Mouse (Mus musculus) kidney, postnatal 0 days (tissue): ENCODE data around the gene Hist3h2a. TPM values are rescaled to one million over a fixed set of nuclear protein-coding genes. Genes with fewer than 3 reads are reported as not detected.

Experiments used
- ATAC-seq: fragments of 200-750 bp; cut with Nextera tagmentation; replicated peaks from 2 replicates; pipeline ENCODE4 v1.8.0; 2017; ENCODE audit warnings: low read depth, moderate number of reproducible peaks, moderate TSS enrichment, moderate library complexity; ENCODE audit not compliant: low FRiP score
- DNase-seq: peaks from one replicate; pipeline ENCODE4 v3.0.0-alpha.2; 2016; ENCODE audit warnings: low spot score
- H3K27ac ChIP-seq: fragments of 300-500 bp; sonication (generic); 2 replicates; pipeline ENCODE4 v1.5.1; 2014; ENCODE audit warnings: mild to moderate bottlenecking
- H3K27me3 ChIP-seq: fragments of 300-500 bp; sonication (generic); 2 replicates; pipeline ENCODE4 v1.6.1; 2014; ENCODE audit warnings: low read length, mixed read lengths; ENCODE audit not compliant: insufficient read depth
- H3K36me3 ChIP-seq: fragments of 300-500 bp; sonication (generic); 2 replicates; pipeline ENCODE4 v1.6.1; 2014; ENCODE audit warnings: low read length, mixed read lengths; ENCODE audit not compliant: insufficient read depth
- H3K4me1 ChIP-seq: fragments of 300-500 bp; sonication (generic); replicated peaks from 2 replicates; pipeline ENCODE4 v1.6.1; 2014; ENCODE audit warnings: antibody characterized with exemption, low read length, mixed read lengths; ENCODE audit not compliant: insufficient read depth
- H3K4me2 ChIP-seq: fragments of 300-500 bp; sonication (generic); 2 replicates; pipeline ENCODE4 v1.6.1; 2014; ENCODE audit warnings: mild to moderate bottlenecking, low read length, moderate library complexity, mixed read lengths
- H3K4me3 ChIP-seq: fragments of 300-500 bp; sonication (generic); replicated peaks from 2 replicates; pipeline ENCODE4 v1.5.1; 2014; ENCODE audit warnings: low read depth, low read length
- H3K9ac ChIP-seq: fragments of 300-500 bp; sonication (generic); 2 replicates; pipeline ENCODE4 v1.6.1; 2014; ENCODE audit warnings: low read depth, low read length
- H3K9me3 ChIP-seq: fragments of 300-500 bp; sonication (generic); replicated peaks from 2 replicates; pipeline ENCODE4 v1.6.1; 2016; ENCODE audit warnings: low read length, inconsistent platforms, mixed read lengths
- CTCF ChIP-seq: IDR thresholded peaks from 2 replicates; pipeline ENCODE4 v1.5.1; 2016; ENCODE audit warnings: antibody characterized with exemption, low read depth, mild to moderate bottlenecking, moderate library complexity
- WGBS: fragments of 180-500 bp; shearing (Covaris S2); extraction: QIAGEN DNeasy Blood & Tissue Kit; methylation state at CpG from one replicate; pipeline ENCODE4 v1.1.7; 2014; 5-methylcytosine and 5-hydroxymethylcytosine counted together
- polyA plus RNA-seq: library from polyadenylated mRNA; unstranded; fragments of >200 nt; fragmentation: Nextera tagmentation; extraction: Ambion mirVana; gene quantifications from 2 replicates; pipeline ENCODE4 v1.2.1, GENCODE M21; 2015

Gene Hist3h2a
- polyA plus RNA-seq, 1 experiment from 2014 or later: 40.9 TPM

DNA sequence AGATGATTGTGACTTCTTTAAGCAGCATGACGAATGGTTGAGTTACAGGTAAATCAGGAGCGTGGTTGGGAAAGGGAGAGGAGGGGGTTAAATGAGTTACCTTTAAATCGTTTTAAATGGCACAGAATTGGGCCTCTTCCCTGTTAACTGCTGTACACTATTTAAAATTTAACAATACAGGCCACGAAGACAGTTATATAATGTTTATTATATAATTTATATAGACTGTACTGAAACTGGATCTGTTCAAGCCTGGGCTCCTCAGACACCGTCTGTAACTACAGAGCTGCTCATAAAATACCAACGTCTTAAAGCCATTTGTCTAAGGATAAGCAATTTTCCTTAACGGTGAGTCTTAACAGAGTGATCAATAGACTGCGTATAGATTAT, 1.4 kb downstream of the Hist3h2a start:
- Histone ChIP-seq H3K4me2 (peak overlapping the region; percentile 66), H3K4me1 (peaks cover 10% of the 10 kb centered on the region; the same call in 1 of the 2 replicates), H3K9me3 (no peaks in the 10 kb centered on the region), H3K36me3 (no peaks in the 10 kb centered on the region), H3K4me3 (peak overlapping the region; percentile 76), H3K27me3 (no peaks in the 10 kb centered on the region), H3K9ac (peak overlapping the region; percentile 87), H3K27ac (no peak overlapping the region; the same call in 1 of the 2 replicates)
- no peak for ATAC-seq
- TF ChIP-seq CTCF: no peak
- WGBS: 16% methylated on average over 8 of the region's 8 CpGs
- no peak for DNase-seq

DNA sequence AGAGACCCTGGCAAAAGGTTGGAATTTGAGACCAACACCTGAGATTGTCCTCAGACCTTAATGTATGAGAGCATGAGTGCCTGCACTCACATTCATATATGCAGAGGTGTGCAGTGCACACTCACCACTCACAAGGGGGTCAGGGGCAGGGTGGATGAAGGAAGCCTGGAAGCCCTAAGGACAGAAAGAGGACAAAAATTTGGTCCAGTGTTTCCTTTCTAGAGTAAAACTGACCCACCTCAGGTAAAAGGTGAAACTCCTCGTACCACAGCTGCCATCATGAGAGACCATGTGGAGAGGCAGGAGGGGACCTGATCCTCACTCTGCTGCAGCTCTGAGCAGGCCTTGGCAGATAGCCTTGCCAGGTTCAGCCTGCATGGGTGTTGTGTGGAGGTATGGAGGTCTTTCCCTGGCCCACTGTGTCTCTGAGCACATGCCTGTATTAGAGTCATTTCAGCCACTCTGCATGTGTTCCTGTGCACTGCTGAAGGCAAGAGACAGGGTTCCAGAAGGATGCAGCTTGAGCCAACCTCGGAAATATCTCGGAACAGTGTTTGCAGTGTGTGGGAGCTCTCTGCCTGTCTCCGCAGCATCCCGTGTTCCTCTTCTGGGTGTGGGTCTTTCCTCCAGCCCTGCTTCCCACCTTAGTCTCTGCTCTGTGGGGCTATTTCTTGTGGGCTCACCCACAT, 2.9 kb downstream of the Hist3h2a start:
- no peak for TF ChIP-seq CTCF
- Histone ChIP-seq H3K27ac (no peak overlapping the region), H3K9ac (no peak overlapping the region), H3K4me1 (peaks cover 10% of the 10 kb centered on the region; the same call in 1 of the 2 replicates), H3K9me3 (no peaks in the 10 kb centered on the region), H3K27me3 (no peaks in the 10 kb centered on the region), H3K4me3 (no peak overlapping the region), H3K4me2 (peak overlapping the region; percentile 66), H3K36me3 (no peaks in the 10 kb centered on the region)
- no peak for ATAC-seq
- DNase-seq: no peak
- WGBS: 72% methylated on average over 5 of the region's 5 CpGs

DNA sequence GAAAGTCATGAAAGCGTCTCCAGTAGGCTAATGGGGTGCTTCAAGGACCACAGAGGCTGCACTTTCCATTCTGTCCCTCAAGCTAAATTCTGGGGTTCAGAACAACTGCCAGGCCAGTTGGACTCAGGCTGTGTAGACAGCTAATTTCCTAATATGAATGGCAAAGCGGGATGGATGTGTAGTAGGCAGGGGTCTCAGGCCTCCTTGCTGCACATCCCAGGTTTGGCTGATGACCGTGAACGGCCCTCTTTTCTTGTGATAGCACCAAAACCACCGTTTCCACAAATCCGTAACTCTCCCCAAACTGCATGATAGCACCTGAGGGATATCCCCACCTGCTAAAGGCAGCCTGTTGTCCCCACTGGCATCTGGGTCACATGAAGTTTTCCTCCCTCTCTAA, 4.1 kb downstream of the Hist3h2a start:
- H3K4me3 ChIP-seq: no peak overlapping the region
- H3K27ac ChIP-seq: no peak overlapping the region
- H3K9me3 ChIP-seq: no peaks in the 10 kb centered on the region
- DNase-seq: no peak
- ATAC-seq: no peak
- no peak overlapping the region for H3K4me2 ChIP-seq
- H3K27me3 ChIP-seq: no peaks in the 10 kb centered on the region
- no peak overlapping the region for H3K9ac ChIP-seq
- no peak for TF ChIP-seq CTCF
- peaks cover 10% of the 10 kb centered on the region; the same call in 1 of the 2 replicates for H3K4me1 ChIP-seq
- H3K36me3 ChIP-seq: no peaks in the 10 kb centered on the region
- WGBS: 85% methylated on average over 6 of the region's 6 CpGs

DNA sequence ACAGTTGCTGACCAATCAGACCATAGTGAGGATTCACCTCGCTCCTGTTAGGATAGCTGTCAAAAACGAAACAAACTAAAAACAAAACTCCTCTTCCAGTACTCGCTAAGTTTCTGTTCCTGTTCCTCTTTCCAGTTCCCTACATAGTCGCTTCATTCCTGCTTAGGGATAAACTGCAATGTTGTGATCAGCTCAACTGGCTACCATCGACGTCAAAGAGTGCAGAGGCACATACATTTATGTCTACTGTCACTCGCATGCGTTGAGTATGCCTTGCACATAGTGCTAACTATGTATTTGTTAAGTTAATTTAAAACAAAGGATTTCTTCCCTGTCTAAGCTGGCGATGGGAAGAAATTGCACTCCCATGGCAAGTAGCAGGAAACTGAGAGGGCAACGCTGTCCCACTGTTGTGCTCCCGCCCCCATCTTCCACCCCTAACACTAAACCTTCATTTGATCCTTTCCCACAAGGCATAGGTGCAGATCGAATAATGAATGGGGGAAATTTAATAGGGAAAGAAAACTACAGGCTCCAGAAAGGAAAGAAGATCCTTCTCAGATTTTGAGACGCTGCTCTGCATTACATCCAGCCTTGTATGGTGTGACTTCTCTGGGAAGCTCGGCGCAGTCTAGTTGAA, 4.8 kb downstream of the Hist3h2a start:
- Histone ChIP-seq H3K27me3 (no peaks in the 10 kb centered on the region), H3K4me2 (peak overlapping the region; percentile 75), H3K9ac (peak overlapping the region; percentile 46; the same call in 1 of the 2 replicates), H3K4me1 (peaks cover 10% of the 10 kb centered on the region; the same call in 1 of the 2 replicates), H3K9me3 (no peaks in the 10 kb centered on the region), H3K36me3 (no peaks in the 10 kb centered on the region), H3K27ac (no peak overlapping the region), H3K4me3 (peak overlapping the region; percentile 39)
- no peak for DNase-seq
- no peak for TF ChIP-seq CTCF
- ATAC-seq: no peak
- 28% methylated on average over 15 of the region's 15 CpGs for WGBS

DNA sequence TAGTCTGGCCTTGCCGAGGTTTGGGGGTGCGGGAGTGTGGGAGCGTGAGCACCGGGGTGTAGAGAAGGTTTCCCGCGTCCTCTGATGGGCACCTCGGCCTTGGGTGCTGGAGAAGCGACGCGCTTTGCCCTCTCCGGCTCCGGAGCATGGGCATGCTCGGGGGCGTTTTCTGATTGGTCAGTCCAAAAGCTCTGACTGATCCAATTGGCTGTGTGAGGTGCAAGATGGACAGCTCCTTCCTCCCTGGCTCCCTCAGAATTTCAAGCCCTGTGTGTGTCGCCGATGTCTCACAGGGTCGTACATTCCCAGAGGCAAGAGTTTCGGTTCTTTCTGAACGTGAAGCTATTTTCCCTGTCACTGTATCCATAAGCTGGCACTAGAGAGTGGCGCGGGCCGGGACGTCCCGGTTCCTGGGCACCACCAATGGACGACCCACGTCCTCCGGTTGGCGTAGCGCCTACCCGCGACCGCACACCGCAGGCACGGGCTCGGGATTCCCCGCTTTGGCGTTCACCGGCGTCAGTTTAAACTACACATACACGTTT, 5.5 kb downstream of the Hist3h2a start:
- ATAC-seq: peak; percentile 81
- H3K36me3 ChIP-seq: no peaks in the 10 kb centered on the region
- H3K27ac ChIP-seq: no peak overlapping the region
- peak overlapping the region; percentile 75 for H3K4me2 ChIP-seq
- H3K4me3 ChIP-seq: peak overlapping the region; percentile 39
- peaks cover 15% of the 10 kb centered on the region for H3K4me1 ChIP-seq
- 1% methylated on average over 40 of the region's 40 CpGs for WGBS
- peak; percentile 46 for TF ChIP-seq CTCF
- H3K9ac ChIP-seq: peak overlapping the region; percentile 46
- H3K27me3 ChIP-seq: no peaks in the 10 kb centered on the region
- peak; percentile 93 for DNase-seq
- no peaks in the 10 kb centered on the region for H3K9me3 ChIP-seq

DNA sequence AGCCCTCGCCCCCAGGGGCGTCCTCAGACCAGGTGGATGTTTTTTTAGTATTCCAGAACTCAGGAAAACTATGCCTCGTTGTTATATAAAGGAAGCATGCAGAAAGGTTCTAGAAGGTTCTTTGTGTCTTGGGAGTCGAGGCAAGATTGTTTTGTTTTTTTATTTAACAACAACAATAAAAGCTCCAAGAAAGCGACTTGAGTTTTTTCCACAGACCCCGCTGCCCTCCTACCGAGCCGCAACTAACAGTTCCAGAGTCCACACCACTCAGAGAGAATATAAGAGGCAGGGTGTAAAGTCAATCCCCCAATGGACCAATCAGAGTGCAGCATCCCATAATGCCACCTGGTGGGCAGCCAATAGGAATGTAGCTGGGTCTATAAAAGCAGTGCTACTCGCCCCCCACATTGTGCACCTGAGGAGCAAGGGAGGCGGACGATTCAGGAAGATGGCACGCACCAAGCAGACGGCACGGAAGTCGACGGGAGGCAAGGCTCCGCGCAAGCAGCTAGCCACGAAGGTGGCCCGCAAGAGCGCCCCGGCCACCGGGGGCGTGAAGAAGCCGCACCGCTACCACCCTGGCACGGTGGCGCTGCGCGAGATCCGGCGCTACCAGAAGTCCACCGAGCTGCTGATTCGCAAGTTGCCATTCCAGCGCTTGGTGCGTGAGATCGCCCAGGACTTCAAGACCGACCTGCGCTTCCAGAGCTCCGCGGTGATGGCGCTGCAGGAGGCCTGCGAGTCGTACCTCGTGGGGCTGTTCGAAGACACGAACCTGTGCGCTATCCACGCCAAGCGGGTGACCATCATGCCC, 7.1 kb downstream of the Hist3h2a start:
- H3K9ac ChIP-seq: no peak overlapping the region
- no peak overlapping the region for H3K27ac ChIP-seq
- H3K27me3 ChIP-seq: no peaks in the 10 kb centered on the region
- no peak for DNase-seq
- no peak overlapping the region for H3K4me3 ChIP-seq
- ATAC-seq: no peak
- H3K4me2 ChIP-seq: no peak overlapping the region
- peaks cover 15% of the 10 kb centered on the region for H3K4me1 ChIP-seq
- TF ChIP-seq CTCF: no peak
- no peaks in the 10 kb centered on the region for H3K36me3 ChIP-seq
- 72% methylated on average over 50 of the region's 50 CpGs for WGBS
- H3K9me3 ChIP-seq: no peaks in the 10 kb centered on the region
